Mouse (Mus musculus) heart, adult 9 months (tissue): Measurements from ENCODE around the gene Nacc1.
A peak's percentile ranks its signal among the peaks of the same experiment; 100 is the strongest.

ENCODE experiments used
- DNase-seq, 2 experiments: peaks; one replicate each; pipeline ENCODE4 v3.0.0; 2022; ENCODE audit warnings: low spot score in 2 of 2

Gene Nacc1

GRCm38 (mm10) chr8:84687705-84688100, at the start of gene Nacc1:
Gene Nacc1, minus strand, starts transcription at chr8:84687862.
- DNase-seq = peak; percentile 84

DNA sequence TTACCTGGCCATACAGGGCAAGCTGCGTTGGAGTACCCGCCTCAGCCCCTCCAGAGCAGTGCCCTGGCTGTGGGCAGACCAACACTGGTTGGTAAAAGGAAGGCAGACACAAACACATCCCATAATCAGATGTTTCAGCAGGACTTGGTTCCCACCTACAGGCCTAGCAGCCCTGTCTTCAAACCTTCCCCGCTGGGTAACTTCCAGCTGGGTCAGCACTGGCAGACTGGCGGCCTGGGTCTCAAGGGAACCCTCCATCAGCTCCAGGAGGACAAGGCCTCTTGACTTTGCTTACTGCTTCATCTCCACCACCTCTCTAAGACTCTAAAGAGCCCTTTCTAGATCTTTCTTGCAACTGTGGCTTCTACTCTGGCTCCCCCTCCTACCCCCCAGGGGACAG, 48.9 kb upstream of the Nacc1 start:
- no peak for DNase-seq

GRCm38 (mm10) chr8:84735597-84735996, 47.9 kb upstream of the Nacc1 start:
- DNase-seq = peak; percentile 59 to 61

DNA sequence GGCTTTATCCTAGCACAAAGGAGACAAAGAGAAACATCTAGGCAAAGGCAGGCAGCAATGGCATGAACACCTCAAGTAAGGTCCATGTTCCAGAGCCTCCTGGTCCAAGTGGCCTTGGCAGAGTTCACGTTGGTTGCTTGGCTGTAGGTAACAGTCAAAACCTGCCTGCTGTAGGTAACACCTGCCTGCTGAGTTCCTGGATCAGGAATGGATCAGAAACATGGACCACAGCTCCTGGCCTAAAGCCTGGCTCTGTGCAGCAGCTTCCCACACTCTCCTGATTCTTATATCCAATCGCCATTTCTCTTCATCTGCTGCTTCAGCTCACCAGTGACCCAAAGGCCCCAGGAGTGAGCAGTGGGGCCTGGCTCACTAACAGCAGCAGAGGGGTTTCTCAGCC, 47.0 kb upstream of the Nacc1 start:
- no peak for DNase-seq

GRCm38 (mm10) chr8:84733959-84734358, 46.3 kb upstream of the Nacc1 start:
- no peak for DNase-seq

DNA sequence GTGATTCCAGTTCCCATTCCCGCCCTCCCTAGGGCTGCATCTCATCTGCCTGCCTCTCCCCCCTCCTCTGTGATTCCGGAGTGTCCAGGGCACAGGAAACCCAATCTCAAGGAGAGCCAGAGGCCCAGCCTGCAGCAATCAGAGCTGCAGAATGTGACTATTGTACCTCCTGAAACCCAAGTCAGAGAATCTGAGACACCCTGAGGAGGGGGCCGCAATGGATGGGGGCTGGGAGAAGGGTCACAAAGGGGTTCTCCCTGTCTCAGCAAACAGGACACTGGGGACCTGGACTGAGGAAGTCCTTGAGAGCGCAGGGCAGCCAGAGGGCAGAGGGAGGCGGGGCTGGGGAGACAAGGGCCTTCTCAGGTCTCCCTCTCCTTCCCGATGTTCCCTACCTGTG, 45.3 kb upstream of the Nacc1 start:
- no peak for DNase-seq

GRCm38 (mm10) chr8:84732545-84732944, 44.9 kb upstream of the Nacc1 start:
- no peak for DNase-seq

DNA sequence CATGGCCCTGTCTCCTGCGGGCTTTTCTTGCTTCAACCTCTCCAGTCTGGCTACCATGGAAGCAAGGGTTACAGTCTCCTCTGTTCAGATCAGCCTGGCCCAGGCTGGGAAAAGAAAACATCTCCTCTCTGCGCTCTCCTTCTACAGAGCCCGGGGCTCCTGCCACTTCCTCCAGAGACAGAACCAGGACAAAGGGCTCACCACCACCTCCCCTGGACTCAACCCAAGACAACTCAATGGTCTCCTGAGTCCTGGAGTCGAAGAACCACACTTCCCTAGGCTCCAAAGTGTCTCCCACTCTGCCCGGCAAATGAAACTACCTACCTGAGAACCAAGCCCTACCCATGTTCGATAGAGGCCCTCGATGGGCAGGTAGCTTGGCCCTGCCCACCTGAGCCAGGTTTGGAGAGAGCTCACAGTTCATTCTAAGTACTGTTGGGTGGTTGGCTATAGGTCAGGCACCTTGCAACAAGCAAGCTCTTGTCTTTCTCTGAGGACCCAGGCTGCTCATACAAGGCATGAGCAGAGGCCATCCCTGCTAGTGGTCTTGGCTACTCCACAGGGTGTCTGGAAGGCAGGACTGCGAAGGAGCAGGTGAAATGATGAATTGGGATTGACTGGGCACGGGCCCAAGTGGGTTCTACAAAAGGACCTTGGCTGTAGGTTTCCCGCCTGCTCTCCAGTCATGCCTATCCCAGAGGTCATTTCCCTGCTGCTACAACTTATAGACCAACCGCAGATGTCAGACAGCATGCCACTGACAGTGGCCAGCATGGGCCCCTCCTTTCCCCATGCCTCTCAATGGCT, 43.9 kb upstream of the Nacc1 start:
- no peak for DNase-seq

GRCm38 (mm10) chr8:84730541-84731370, 43.1 kb upstream of the Nacc1 start:
- peak; percentile 85 to 86 for DNase-seq

DNA sequence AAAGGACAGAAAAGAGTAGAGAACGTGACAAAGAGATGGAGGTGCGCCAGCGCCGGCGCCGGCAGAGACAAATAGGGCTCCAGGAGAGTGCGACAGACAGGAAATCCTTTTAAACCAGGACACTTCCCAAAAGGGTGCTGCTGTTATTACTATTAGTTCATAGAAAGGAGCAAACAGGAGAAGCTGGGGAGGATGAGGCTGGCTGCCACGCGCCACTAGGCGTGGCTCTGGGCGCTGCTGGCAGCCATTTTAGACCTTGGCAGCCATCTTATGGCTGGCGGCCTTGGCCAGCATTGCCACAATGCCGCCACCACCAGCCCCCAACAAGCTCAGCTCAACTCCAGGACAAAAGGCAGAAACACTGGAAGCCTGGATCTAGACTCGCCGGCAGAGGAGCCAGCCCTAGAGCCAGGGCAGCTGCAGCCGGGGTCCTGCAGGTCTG, 42.3 kb upstream of the Nacc1 start:
- peak; percentile 73 to 83 for DNase-seq

- DNase-seq = no peak
These were observed 40.8 kb upstream of the Nacc1 start for GRCm38 (mm10) chr8:84728474-84728873.

DNA sequence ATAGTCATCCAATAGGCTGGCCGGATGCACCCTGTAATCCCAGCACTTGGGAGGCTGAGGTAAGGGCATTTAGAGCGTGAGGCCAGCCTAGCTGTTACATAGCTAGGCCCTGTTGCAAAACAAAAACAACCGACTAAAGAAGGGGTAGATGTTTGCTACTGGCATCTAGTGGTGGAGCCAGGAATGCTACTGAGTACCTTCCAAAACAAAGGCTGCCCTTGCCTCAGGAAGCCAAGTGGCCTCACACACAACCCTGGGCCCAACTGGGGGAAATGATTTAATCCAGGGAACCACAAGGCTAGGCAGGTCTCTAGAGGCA, 38.2 kb upstream of the Nacc1 start:
- peak; percentile 69 to 72 for DNase-seq

DNA sequence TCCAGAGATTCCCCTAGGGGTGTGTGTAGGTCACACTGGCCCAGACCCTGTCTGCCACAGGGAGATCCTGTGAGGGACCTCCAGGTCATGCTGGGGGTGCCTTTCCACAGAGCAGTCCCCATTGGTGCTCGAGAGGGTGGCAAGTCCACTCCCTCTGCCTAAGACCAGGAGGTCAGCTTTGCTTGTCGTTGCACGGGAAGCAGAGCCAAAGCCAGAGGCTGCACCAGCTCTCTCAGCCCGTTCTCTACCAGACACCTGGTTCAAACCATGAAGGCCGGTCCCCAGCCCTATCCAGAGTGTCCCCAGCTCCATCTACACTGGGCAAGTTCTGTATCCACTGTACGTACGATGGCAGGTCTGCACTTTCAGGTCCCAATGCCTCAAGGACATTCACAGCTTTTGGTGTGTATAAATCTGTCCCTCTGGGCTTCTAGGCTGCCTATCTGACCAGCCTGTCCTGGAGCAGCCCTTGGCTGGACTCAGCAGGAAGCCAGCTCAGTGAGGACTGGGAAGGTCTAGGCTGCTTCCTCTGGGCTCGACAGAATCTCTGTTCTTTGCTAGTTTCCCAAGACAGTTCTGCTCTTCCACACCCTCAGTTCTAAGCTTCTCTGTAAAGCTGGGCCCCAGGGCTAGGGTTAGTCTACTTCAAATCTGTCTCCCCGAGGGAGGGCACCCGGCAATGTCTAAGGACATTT, 37.7 kb upstream of the Nacc1 start:
- no peak for DNase-seq

DNA sequence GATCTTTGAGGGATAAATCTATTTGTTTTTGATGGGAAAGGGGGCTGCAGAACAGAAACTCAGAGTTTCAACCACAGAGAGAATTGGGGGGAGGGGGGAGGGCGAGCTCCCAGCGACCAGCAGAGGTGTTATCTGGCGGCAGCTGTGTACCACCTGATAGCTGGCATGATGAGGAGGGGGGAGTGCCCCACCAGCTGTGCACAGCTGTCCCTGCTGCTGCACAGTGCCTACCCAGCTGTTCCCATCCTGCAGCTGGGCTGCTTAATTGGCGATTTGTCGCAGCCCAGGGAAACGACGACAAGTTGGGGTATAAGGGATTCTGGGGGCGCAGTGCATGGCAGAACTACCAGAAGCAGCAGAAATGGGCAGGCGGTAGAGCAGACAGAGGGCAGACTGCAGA, 37.0 kb upstream of the Nacc1 start:
- DNase-seq = no peak

- DNase-seq = no peak
These were observed 35.9 kb upstream of the Nacc1 start for GRCm38 (mm10) chr8:84723571-84723900.

DNA sequence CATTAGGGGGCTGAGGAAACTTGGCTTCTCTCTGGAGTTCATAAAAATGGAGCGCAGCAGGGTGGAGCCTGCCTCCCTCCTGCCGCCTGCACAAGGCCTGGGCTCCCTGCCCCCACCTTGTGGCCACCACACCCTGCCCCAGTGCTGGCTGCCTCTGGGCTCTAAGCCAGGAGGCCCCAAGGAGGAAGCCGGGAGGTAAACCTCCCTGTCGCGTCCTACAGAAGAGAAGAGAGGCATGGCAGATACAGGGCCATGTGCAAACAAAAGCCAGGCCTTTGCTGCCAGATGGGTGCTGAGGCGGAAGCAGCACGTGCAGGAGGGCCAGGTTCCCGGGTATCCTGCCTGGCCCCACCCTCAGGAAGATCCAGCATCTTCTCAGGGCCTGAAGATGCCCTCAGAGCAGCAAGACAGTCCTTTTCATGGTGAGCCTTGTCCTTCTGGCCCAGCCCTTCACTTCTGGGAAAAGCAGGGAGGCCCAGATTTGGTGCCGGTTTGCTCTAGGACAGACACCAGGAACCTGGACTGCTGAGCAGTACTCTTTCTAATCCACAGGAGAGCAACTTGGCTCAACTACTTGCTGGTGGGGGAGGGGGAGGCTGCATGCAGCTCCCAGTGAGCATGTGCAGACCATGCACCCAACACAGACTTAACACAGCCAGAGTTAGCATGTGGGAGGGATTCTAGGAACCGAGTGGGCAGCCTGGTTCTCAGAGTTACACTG, 35.3 kb upstream of the Nacc1 start, which contains the start of gene G430095P16Rik:
Gene G430095P16Rik (plus strand): TSS at position 158 of the 721 bp plus-strand sequence.
- peak; percentile 84 to 85 for DNase-seq

GRCm38 (mm10) chr8:84722530-84722849, 34.8 kb upstream of the Nacc1 start:
- no peak for DNase-seq

DNA sequence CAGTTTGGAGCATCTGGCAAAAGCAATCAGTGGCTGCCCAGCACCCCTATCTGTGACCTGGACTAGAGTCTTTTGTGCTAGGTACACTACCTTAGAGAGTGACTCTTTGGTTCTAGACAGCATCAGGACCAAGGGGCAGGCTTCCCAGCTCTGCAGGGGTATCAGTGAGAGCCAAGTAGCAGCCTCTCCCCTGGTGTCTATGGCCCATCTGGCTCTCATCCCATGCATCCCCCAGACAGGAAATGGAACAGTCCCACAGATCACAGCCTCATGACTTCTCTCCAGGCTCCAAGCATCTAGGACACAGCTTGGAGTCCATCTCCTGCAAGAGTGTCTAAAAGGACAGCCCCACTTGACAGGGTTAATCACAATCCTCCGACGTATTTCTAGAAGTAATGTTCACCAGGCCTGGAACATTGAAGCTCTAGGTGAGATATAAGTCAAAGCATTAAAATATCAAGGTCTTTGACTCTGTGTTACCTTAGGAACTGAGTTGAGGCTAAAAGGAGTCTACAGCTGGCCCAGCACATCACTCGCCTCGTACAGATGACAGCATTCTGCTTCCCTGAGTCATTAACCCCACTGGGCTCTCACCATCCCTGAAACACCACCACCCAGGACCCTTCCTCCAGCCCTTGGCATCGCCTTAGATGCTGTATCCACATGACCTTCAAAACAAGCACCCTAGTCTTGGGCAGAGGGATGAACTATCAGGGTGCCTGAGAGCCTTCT, 31.5 kb upstream of the Nacc1 start:
- DNase-seq = no peak

DNA sequence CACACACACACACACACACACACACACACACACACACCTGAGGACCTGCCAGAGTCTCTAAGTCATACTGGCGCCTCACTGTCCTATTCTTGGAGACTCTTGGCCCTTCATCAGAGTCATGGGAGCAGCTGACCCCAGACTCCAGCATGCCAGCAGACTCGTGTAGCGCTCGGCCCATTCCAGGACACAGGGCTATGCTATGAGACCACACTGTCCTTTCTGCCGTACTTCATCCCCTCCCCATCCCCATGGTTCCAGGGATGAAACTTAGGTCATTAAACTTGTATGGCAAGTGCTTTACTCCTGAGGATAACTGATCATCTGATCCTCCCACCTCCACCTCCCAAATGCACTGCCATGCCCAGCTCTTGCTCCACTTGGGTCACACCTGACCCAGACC, 30.8 kb upstream of the Nacc1 start:
- DNase-seq = no peak

DNA sequence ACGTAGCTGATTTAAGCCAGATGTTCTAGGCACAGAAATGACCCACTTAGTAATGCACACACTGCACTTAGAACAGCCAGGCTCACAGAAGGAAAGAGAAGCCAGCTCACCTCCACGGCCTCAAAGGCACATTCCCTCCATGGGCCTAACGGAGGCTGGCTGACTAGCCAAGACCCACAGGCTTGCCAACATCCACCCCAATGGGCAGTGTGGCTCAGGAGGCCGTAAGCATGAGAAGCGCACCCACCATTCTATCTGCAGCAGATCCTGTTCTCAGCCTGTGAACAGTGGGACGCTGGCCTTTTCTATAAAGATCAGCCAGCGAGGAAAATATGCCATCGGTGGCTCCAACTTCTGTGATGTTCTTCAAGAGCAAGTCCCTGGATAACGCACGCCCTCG, 29.1 kb upstream of the Nacc1 start:
- DNase-seq = no peak

GRCm38 (mm10) chr8:84715893-84716468, 28.3 kb upstream of the Nacc1 start:
- DNase-seq = no peak
